Mouse (Mus musculus) ES-CJ7 (cell line): ENCODE results near the gene Adat3.
"Not testable (repeated sequence)": the region's sequence is repeated elsewhere in the genome, so short reads cannot be mapped to it uniquely, and the experiment has no call there.

Experiments
- DNase-seq: peaks from one replicate; pipeline ENCODE4 v3.0.0; 2011; ENCODE audit warnings: low read depth, low spot score

Gene Adat3

DNA sequence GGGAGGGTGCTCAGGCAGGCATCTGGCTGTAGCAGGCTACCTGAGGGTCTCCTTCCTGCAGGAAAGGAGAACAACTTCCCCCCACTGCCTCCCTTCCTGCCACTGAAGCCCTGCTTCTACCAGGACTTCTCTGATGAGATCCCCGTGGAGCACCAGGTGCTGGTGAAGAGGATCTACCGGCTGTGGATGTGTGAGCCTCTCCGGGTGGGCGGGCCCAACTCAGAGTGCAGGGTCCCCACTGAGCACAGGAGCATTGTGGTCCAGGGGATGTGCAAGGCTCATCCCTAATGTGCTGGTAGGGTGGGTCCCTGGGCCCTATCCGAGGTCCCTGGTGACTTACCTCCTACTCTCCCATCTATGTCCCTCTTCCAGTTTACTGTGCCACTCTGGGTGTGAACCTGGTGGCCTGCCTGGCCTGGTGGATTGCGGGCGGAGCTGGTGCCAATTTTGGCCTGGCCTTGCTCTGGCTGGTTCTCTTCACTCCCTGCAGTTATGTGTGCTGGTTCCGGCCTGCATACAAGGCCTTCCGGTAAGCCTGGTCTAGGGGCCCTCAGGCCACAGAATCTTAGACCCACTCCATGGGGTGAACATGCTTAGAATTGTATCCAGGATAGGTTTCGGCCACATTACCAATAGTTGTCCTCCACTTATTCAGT is 6.7 kb downstream of the Adat3 start:
- DNase-seq, result no peak

DNA sequence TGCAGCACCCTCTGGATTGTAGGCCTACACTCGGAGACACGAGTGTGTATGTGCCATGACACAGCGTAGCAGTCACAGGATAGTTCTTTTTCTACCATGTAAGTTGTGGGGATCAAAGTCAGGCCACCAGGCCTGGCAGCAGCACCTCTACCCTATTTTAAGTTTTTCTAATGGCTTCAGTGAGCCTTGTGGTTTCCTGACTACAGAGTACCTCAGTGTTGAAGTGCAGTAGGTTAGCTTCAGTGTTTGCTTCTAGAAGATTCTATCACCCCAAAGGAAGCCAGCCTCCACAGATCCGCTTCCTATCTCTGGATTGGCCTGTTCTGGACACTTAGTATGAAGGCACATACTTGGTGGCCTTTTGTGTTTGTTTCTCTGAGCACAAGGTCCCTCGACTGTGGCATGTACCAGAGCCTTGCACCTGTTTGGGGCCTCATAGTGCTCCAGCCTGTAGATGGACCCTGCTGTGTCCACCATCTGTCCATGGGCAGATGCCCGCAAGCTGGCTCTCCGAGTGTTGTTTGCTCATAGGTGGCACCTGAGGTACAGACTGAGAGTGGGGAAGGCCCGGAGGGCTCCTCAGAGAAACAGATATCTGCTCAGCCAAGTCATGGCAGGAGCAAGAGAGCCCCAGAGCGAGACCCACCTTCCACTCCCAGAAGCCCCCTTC is 7.6 kb downstream of the Adat3 start:
- DNase-seq, result no peak

DNA sequence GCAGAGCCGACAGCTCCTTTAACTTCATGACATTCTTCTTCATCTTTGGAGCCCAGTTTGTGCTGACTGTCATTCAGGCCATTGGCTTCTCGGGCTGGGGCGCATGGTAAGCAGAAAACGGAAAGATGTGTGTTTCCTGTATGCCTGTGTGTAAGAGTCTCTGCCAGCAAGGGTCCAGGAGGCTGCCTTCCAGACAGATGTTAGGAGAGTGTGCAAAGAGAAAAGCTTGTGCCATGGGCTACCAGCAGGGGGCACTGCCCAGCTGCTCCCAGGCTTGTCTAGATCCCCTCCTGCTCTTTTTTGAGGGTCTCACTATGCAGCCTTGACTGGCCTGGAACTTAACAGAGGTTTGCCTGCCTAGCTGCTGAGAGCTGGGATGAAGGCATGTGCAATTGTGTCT is 8.3 kb downstream of the Adat3 start:
- DNase-seq, result peak; percentile 64

DNA sequence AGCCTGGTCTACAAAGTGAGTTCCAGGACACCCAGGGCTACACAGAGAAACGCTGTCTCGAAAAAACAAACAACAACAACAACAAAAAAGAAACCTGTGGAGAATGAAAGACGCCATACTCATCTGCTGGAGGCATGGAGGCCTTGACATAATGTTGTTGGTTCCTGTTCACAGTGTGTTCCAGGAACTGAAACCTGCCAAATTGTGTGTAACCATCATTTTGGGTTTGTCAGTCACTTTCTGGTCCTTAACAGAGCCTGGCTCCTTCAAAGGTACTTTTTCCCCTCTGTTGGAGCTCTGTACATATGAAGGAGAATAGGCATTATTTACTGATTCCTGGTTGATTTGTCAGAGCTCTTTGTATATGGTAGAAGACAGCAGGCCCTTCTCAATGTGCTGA is 9.2 kb downstream of the Adat3 start:
- DNase-seq, result no peak

DNA sequence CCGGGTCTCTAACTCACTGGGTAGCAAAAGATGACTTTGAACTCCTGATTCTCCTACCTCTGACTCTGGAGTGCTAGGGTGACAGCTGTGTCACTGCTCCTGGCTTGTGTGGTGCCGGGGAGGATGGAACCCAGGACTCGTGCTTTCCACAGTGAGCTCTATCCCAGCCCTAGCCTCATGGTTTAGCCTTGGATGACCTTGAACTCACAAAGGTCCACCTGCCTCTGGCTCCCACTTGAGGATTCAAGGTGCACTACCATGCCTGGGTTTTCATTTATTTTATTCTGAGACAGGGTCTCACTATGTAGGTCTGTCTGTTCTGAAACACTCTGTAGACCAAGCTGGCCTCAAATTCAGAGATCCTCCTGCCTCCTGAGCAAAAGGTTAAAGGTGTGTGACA is 11.1 kb downstream of the Adat3 start:
- peak; percentile 74 for DNase-seq

DNA sequence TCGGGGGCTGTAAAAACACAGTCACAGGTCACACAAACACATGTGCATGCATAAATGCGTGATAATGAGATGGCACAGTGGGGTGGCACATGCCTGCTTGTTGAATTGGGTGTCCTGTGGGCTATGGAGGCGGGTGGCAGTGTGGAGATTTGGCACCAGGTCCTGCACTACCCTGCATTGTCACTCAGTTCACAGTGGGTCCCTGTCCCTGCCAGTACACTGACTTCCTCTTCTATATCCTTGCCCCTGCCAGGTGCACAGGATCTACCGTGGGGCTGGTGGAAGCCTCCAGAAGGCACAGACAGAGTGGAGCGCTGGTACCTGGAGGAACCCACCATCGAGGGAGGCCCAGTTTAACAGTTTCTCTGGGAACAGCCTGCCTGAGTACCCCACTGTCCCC is 11.7 kb downstream of the Adat3 start:
- no peak for DNase-seq

DNA sequence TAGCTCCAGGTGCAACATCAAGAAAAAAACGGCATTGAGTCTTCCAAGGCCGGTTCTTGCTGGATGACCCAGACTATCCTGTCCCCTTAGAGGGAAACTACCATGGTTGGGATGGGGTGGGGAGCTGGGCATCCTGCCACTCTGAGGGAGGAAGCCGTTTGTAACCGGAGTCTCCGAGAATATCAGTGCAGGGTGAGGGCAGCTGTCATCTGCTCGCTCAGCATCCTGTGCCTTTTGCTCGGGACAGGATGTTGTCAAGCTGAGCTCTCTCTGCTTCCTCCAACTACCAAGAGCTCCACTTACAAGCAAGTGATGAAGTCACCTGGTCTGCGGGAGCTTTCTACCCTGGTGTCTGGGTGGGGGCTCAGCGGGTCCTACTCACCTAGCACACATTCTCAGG is 15.5 kb downstream of the Adat3 start:
- DNase-seq, result no peak

DNA sequence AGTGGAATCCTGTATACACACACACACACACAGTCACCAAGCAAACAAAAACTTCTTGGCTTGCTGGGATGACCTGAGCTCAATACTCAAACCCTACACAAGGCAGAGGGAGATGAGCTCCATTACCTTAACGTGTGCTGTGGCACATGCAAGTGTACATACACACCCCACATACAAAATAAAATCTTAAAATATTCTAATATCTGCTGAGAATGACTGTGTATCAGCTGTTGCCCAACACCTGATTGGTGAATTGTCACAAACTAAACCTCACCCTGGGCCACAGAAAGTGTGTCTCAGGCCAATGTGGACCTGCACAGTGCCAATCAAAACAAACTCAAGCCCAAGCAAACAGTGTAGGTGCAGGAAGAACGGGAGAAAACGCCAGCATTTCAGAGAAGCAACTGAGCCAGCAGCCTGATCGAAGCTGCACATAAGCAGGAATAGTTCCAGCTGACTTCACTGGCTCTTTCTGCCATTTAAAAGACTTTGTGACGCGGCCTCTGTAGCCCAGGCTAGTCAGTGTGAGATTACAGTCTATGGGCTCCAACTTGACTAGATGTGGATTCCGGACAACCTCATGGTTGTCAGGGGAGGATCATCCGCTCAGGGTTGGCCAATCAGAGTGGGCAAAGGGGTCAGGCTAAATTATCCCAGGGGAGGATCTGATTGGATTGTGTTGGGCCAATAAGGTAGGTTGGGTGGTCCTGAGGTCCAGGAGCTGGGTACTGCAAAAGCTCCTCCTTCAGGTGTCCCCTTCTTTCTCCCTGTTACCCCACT is 17.0 kb downstream of the Adat3 start:
- peak; percentile 88 for DNase-seq

DNA sequence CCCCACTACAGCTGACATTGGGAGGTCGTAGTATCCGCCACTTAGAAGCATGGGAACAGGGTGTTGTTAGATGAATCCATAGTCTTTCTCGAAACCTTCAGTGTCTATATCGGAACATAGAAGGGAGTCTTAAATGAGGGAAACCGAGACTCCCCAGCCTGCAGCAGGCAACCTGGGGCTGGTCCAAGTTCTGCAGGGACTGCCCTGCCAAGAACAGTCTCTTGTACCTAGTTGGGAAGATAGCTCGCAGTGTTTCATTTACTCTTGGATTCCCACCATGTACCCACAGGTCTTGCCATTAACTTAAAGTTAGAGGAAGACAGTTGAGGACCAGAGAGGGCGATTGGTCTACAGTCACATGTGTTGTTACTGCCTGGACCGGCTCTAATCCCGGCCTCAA is 17.7 kb downstream of the Adat3 start:
- no peak for DNase-seq

DNA sequence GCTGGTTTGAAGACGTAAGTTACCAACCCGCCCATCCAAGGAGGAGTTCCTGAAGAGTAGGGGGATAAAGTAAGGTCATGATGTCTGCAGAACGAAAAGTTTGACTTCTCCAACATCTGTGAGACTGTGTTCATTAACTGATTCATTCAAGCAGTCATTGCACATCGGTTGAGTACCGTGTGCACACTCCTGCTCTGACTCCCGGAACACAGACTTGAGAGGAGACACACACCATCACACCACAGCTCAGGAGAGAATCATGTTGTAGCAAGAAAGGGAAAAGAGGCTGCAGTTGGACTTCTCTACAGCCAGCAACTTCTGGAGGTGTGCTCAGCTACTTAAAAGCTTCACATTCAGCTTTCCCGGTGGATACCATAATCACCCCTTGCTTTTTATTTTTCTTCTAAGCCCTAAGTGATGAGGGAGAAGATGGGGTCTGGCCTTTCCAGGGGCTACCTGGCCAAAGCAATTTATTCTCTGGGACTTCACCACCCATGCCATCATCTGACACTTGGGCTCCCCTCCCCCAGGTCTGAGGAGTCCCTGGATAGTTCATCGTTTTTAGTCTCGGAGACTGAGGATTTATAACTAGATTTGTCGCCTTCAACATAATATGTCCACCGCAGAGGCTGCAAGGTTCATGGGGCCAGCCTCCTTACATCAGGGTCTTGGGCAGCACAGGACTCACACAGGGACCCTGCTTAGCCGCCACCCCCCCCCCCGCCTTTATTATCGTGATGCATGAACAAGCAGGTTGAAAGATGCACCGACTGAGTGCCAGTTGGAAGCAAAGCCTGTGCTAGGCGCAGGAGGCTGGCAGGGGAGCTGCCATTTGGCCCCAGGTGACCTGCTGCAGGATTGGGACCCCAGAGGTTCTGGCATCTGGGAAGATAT is 18.4 kb downstream of the Adat3 start:
- DNase-seq, result no peak

DNA sequence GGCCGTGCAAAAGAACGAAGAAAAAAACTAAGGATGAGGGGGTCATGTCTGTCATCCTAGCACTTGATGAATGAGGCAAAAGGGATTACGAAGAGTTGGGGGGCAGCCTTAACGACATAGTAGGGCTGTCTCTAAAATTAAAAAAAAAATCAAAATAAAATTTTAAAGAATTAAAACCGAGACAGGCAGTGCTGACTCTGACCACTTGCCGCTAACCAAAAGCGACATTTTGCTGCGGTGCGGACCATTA is 18.9 kb downstream of the Adat3 start:
- DNase-seq, result no peak

DNA sequence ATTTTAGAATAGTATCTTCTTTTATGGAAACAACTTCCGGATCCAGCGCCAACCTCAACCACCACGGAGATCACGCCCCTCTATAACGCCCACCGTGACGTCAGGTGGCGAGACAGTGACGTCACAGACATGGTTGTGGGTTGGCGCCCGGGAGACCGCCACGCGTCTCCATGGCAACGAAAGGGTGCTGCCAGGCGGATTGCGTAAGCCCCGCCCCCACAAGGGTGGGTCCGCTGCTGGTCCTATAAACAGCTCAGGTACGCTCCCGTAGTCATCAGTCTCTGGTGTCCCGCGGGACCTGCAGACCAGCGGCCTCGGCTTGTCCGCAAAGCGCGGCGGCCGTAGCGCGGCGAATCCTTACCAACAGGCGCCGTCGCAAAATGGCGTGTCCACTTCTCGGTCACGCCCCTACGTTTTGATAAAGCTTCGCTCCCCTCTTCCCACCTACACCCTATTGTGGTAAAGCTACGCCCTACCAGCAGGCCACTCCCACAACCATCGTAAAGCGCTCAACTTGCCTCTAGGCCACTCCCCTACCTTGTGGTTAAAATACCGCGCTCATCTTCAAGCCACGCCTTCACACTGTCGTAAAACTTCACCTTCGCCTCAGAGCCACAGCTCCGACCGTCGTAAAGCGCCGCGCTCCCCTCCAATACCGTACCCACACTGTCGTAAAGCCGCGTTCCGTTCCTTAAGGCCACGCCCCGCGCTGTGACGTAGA is 19.4 kb downstream of the Adat3 start:
- DNase-seq, result peak; percentile 100

DNA sequence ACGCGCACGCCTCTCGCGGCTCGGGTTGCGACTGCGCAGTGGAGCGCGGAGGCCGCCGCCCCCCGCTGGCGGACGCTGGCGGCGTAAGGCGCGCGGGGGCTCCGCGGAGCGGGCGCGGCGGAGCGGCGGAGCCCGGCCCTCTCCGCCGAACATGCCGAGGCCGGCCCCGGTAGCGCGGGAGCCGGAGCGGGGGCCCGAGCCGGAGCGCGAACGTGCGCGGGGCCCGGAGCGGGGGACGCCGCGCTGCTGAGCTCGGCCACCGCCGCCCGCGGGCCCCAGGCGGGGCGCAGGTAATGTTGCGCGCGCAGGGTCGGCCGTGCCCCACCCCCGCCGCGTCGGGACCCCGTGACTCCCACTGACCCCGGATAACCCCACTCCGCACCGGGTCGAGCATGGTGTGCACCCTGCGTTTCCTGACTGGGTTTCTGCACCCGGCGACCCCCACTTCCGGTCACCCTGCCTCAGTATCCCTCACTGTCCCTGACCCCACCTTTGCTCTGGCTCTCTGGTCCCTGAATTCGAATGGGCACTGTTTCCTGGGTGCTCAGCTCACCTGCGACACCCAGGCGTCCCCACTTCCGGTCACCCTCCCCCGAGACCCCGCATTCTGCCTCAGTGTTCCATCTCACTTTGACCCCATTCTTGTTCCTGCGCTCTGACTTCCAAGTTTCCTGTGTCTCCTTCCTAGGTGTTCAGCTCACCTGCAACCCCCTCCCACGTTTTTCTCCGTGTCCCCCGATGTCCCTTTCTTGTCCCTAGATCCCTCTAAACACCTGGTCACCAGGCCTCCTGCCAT is 20.2 kb downstream of the Adat3 start, which contains the start of gene Csnk1g2:
Csnk1g2 (plus strand) TSS at position 178 of the 796 bp plus-strand sequence.
- peak; percentile 43 for DNase-seq

DNA sequence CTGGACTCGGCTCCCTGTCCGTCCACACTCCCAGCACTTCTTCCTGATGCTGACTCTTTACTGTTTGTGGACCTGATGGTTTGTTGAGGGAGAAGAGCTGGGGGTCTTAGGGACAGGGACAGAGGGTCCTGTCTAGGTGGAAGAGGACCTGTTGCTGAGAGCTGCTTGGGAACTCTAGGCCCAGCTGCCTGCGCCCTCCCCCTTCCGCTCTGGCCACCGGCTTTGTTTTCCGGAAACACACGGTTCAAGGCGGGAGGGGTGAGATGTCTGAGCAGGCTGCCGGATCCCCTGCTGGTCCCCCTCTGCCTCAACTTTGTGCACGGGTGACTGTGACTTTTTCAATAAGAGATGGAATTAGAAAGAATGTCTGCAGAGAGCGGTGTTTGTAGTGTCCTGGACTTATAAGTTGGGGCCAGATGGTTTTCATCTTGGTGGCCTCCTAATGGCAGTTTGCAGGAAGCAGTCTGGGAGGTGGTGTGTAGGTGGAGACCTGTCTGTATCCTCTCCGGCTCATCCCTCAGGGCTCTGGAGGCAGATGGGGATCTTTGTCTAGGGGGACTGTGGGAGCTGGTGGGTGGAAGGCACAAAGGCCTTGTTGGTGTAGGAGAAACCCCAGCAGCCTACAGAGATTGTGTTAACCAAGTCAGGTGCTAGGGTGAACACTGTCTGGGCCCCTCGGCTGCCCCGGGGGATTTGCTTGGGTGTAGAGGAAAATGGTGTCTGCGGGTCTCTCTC is 20.9 kb downstream of the Adat3 start:
- peak; percentile 48 for DNase-seq

DNA sequence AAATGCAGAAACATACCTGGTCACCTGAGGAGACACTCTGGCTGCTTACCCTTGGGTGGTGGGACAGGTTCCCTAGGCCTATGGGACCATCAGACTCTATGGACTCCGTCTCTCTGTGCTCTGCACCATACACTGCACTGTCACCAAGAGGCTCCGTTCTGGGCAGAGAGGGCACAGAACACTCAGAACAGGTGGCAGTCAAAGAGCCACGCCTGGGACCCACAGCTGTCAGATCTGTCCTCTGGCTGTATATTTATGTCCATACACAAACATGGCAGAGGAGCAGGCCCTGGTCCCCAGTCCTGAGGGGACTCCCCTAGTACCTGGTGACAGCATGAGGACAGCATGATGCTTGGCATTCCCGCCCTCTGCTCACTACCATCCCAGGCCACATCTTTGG is 23.1 kb downstream of the Adat3 start:
- DNase-seq, result no peak

DNA sequence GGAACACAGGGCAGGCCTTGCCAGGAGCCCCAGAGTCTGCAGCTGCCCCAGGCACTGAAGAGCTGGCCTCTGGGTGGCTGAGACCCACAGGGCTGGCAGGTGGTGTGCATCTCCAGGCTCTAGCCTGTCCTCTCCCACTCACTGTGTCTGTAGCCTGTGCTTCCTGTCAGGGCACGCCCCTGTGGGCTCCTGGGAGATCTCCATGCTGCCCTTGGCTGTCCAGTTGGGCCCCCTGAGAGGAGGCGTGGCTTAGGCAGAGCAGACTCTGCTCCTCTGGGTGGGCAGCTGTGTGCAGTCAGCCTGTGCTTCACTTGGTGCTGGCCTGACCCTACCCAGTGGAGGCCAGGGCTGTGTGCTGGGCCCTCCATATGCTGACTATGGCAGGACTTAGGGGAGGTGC is 25.0 kb downstream of the Adat3 start:
- no peak for DNase-seq

DNA sequence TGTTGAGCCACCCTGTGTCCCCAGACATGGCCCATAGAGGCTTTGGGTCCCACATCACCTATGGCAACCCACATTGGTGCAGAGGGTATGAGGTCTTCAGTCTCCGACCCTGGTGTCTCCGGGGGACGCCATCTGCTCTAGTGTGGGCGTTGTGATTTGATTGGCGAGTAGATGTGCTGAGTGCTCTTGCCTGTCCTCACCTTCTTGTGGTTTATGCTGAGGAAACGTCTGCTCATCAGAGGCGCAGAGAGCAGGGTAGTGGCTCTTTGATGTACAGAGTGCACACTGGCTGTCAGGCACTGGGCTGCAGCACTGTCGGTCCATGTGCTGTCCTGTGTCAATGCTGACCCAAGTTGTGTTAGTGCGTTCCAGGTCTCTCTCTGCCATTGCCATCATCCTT is 26.2 kb downstream of the Adat3 start:
- DNase-seq, result no peak

DNA sequence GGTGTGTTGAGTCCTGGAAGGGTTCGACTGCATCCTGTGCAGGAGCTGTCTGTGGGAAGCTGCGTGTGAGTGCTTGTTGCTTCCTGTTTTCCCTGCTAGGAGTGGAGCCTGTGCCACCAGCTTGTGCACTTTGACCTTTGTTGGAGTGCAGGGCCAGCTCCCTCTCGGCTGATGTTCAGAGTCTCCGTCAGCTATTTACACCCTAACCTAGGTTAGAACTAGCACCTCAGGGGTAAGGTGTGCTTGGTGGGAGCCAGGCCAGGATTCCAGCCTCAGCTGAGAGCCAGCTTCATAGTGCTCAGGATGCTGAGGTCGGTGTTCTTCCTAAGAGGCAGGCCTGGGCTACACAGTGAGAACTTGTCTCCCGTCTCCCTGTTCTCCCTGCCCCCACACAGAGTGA is 32.7 kb downstream of the Adat3 start:
- DNase-seq, result no peak

DNA sequence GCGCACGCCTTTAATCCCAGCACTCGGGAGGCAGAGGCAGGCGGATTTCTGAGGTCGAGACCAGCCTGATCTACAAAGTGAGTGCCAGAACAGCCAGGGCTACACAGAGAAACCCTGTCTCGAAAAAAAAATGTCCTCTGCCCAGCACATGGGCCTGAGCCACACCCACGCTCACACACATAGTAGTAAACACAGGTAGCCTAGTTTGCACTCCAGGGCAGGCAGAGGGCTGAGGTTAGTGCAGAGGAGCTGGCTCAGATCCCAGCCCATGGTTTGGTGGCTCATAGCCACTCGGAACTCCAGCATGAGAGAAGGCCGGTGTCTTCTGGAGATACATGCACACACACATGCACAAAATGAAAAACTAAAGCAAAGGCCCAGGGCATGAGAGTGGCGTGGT is 44.3 kb downstream of the Adat3 start:
- no peak for DNase-seq

DNA sequence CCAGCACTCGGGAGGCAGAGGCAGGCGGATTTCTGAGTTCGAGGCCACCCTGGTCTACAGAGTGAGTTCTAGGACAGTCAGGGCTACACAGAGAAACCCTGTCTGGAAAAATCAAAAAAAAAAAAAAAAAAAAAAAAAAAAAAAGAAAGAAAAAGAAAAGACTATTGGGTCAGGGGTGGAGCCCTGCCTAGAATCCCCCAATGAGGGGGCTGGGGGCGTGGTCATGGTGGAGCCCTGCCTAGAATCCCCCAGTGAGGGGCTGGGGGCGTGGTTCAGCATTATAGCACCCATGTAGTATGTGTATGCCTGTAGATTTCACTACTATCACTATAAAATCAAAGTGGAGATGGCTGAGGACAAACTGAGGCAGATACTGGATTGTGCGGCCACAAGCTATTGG is 47.2 kb downstream of the Adat3 start:
- DNase-seq, result not testable (repeated sequence)
